Mouse (Mus musculus): ENCODE data around the gene Vangl1. TPM values are rescaled to one million over a fixed set of nuclear protein-coding genes. Genes with fewer than 3 reads are reported as not detected.

Gene Vangl1
- 15.1 and 17.4 TPM in 2 replicates for polyA plus RNA-seq (2015; fragmentation: Nextera tagmentation; extraction: Ambion mirVana)

- Histone ChIP-seq H3K4me1 (replicated peaks) (peaks cover 23% of the 10 kb centered on the region), H3K4me2 (replicated peaks) (peak within 1 kb of the TSS; percentile 84), H3K27me3 (replicated peaks) (no peaks in the 10 kb centered on the region), H3K36me3 (no peaks in the 10 kb centered on the region), H3K4me3 (replicated peaks) (peak within 1 kb of the TSS; percentile 84), H3K9me3 (no peaks in the 10 kb centered on the region), H3K9ac (peak within 1 kb of the TSS; percentile 90), H3K27ac (peak within 1 kb of the TSS; percentile 88)
- ATAC-seq = peak; percentile 93
- WGBS = under 1% methylated on average over 94 of the region's 95 CpGs
Measured at GRCm38 (mm10) chr3:102203781-102204721, at the start of gene Vangl1. TSS of gene Vangl1 (minus strand) at chr3:102204693.

GRCm38 (mm10) chr3:102253554-102253953 is 49.1 kb upstream of the Vangl1 start:
- Histone ChIP-seq H3K4me1 (replicated peaks) (no peaks in the 10 kb centered on the region), H3K4me2 (replicated peaks) (no peak overlapping the region), H3K9ac (no peak overlapping the region), H3K4me3 (replicated peaks) (no peak overlapping the region), H3K27me3 (replicated peaks) (no peaks in the 10 kb centered on the region), H3K9me3 (no peaks in the 10 kb centered on the region), H3K36me3 (no peaks in the 10 kb centered on the region), H3K27ac (no peak overlapping the region)
- no peak for ATAC-seq
- 58% methylated on average over 4 of the region's 4 CpGs for WGBS

- Histone ChIP-seq H3K4me3 (replicated peaks) (no peak overlapping the region), H3K27ac (no peak overlapping the region), H3K9ac (no peak overlapping the region), H3K4me1 (replicated peaks) (no peaks in the 10 kb centered on the region), H3K9me3 (no peaks in the 10 kb centered on the region), H3K4me2 (replicated peaks) (no peak overlapping the region), H3K36me3 (no peaks in the 10 kb centered on the region), H3K27me3 (replicated peaks) (no peaks in the 10 kb centered on the region)
- WGBS = 82% methylated on average over 3 of the region's 3 CpGs
- ATAC-seq = no peak
Measured at GRCm38 (mm10) chr3:102252927-102253326, 48.4 kb upstream of the Vangl1 start.

GRCm38 (mm10) chr3:102250873-102251272 is 46.4 kb upstream of the Vangl1 start:
- 96% methylated on average over 3 of the region's 3 CpGs for WGBS
- no peak overlapping the region for H3K9ac ChIP-seq
- no peak overlapping the region for H3K4me2 ChIP-seq (replicated peaks)
- no peak overlapping the region for H3K4me3 ChIP-seq (replicated peaks)
- no peak overlapping the region for H3K27ac ChIP-seq
- H3K4me1 ChIP-seq (replicated peaks) = no peaks in the 10 kb centered on the region
- H3K36me3 ChIP-seq = no peaks in the 10 kb centered on the region
- no peaks in the 10 kb centered on the region for H3K9me3 ChIP-seq
- no peak for ATAC-seq
- no peaks in the 10 kb centered on the region for H3K27me3 ChIP-seq (replicated peaks)

- Histone ChIP-seq H3K4me3 (replicated peaks) (no peak overlapping the region), H3K9me3 (no peaks in the 10 kb centered on the region), H3K27ac (no peak overlapping the region), H3K4me2 (replicated peaks) (no peak overlapping the region), H3K36me3 (no peaks in the 10 kb centered on the region), H3K9ac (no peak overlapping the region), H3K27me3 (replicated peaks) (no peaks in the 10 kb centered on the region), H3K4me1 (replicated peaks) (no peaks in the 10 kb centered on the region)
- ATAC-seq = no peak
- 53% methylated on average over 9 of the region's 9 CpGs for WGBS
Measured at GRCm38 (mm10) chr3:102249401-102249991, 45.0 kb upstream of the Vangl1 start.

GRCm38 (mm10) chr3:102244601-102245000 is 40.1 kb upstream of the Vangl1 start:
- Histone ChIP-seq H3K27me3 (replicated peaks) (no peaks in the 10 kb centered on the region), H3K36me3 (no peaks in the 10 kb centered on the region), H3K27ac (no peak overlapping the region), H3K4me3 (replicated peaks) (no peak overlapping the region), H3K4me1 (replicated peaks) (no peaks in the 10 kb centered on the region), H3K9ac (no peak overlapping the region), H3K9me3 (no peaks in the 10 kb centered on the region), H3K4me2 (replicated peaks) (no peak overlapping the region)
- WGBS = 78% methylated on average over 3 of the region's 3 CpGs
- ATAC-seq = no peak

- no peak overlapping the region for H3K9ac ChIP-seq
- H3K36me3 ChIP-seq = no peaks in the 10 kb centered on the region
- H3K27ac ChIP-seq = no peak overlapping the region
- H3K9me3 ChIP-seq = no peaks in the 10 kb centered on the region
- no peaks in the 10 kb centered on the region for H3K27me3 ChIP-seq (replicated peaks)
- no peak overlapping the region for H3K4me3 ChIP-seq (replicated peaks)
- WGBS = 43% methylated on average over 5 of the region's 5 CpGs
- ATAC-seq = no peak
- H3K4me2 ChIP-seq (replicated peaks) = no peak overlapping the region
- no peaks in the 10 kb centered on the region for H3K4me1 ChIP-seq (replicated peaks)
Measured at GRCm38 (mm10) chr3:102242854-102243253, 38.4 kb upstream of the Vangl1 start.

GRCm38 (mm10) chr3:102231418-102232134 is 27.1 kb upstream of the Vangl1 start:
- H3K27me3 ChIP-seq (replicated peaks) = no peaks in the 10 kb centered on the region
- H3K36me3 ChIP-seq = no peaks in the 10 kb centered on the region
- H3K9ac ChIP-seq = no peak overlapping the region
- H3K4me2 ChIP-seq (replicated peaks) = no peak overlapping the region
- no peak overlapping the region for H3K4me3 ChIP-seq (replicated peaks)
- no peaks in the 10 kb centered on the region for H3K4me1 ChIP-seq (replicated peaks)
- H3K27ac ChIP-seq = no peak overlapping the region
- WGBS = 85% methylated on average over 9 of the region's 9 CpGs
- ATAC-seq = no peak
- no peaks in the 10 kb centered on the region for H3K9me3 ChIP-seq

- Histone ChIP-seq H3K4me2 (replicated peaks) (no peak overlapping the region), H3K9ac (no peak overlapping the region), H3K4me1 (replicated peaks) (no peaks in the 10 kb centered on the region), H3K27ac (no peak overlapping the region), H3K36me3 (no peaks in the 10 kb centered on the region), H3K9me3 (no peaks in the 10 kb centered on the region), H3K4me3 (replicated peaks) (no peak overlapping the region), H3K27me3 (replicated peaks) (no peaks in the 10 kb centered on the region)
- 87% methylated on average over 8 of the region's 8 CpGs for WGBS
- ATAC-seq = no peak
Measured at GRCm38 (mm10) chr3:102222756-102223155, 18.3 kb upstream of the Vangl1 start.

- Histone ChIP-seq H3K4me1 (replicated peaks) (no peaks in the 10 kb centered on the region), H3K36me3 (no peaks in the 10 kb centered on the region), H3K27me3 (replicated peaks) (no peaks in the 10 kb centered on the region), H3K9ac (no peak overlapping the region), H3K9me3 (no peaks in the 10 kb centered on the region), H3K27ac (no peak overlapping the region), H3K4me2 (replicated peaks) (no peak overlapping the region), H3K4me3 (replicated peaks) (no peak overlapping the region)
- 79% methylated on average over 2 of the region's 2 CpGs for WGBS
- no peak for ATAC-seq
Measured at GRCm38 (mm10) chr3:102218301-102218700, 13.8 kb upstream of the Vangl1 start.

GRCm38 (mm10) chr3:102214736-102215135 is 10.2 kb upstream of the Vangl1 start:
- 78% methylated on average over 4 of the region's 4 CpGs for WGBS
- no peak for ATAC-seq
- no peak overlapping the region for H3K4me3 ChIP-seq (replicated peaks)

GRCm38 (mm10) chr3:102214299-102214698 is 9.8 kb upstream of the Vangl1 start:
- H3K4me1 ChIP-seq (replicated peaks) = no peaks in the 10 kb centered on the region
- H3K4me3 ChIP-seq (replicated peaks) = no peak overlapping the region
- H3K4me2 ChIP-seq (replicated peaks) = no peak overlapping the region
- WGBS = 45% methylated on average over 4 of the region's 4 CpGs
- H3K27me3 ChIP-seq (replicated peaks) = no peaks in the 10 kb centered on the region
- peak; percentile 47; the same call in 1 of the 2 replicates for ATAC-seq
- H3K9me3 ChIP-seq = no peaks in the 10 kb centered on the region
- no peak overlapping the region for H3K27ac ChIP-seq
- H3K36me3 ChIP-seq = no peaks in the 10 kb centered on the region
- no peak overlapping the region for H3K9ac ChIP-seq

More at GRCm38 (mm10) chr3:102214736-102215135, 10.2 kb upstream of the Vangl1 start:
- Histone ChIP-seq H3K36me3 (no peaks in the 10 kb centered on the region), H3K9ac (no peak overlapping the region), H3K9me3 (no peaks in the 10 kb centered on the region), H3K27me3 (replicated peaks) (no peaks in the 10 kb centered on the region), H3K27ac (no peak overlapping the region), H3K4me2 (replicated peaks) (no peak overlapping the region), H3K4me1 (replicated peaks) (no peaks in the 10 kb centered on the region)
